Mouse (Mus musculus): ENCODE results near the gene Ddr2. TPM values are rescaled to one million over a fixed set of nuclear protein-coding genes. Genes with fewer than 3 reads are reported as not detected.

Gene Ddr2
- total and polyA plus RNA-seq, 3 experiments, result 0.04 TPM; not detected in 2

- no peak for TF ChIP-seq ETS1 (IDR thresholded peaks at IDR 0.05; ENCODE audit: low read depth, low read length)
These were observed 162.3 kb downstream of the Ddr2 start (continued) for GRCm38 (mm10) chr1:169948280-169948679.

GRCm38 (mm10) chr1:169947654-169948053 lies 162.9 kb downstream of the Ddr2 start:
- no peaks in the 10 kb centered on the region for H3K36me3 ChIP-seq (ENCODE audit: control insufficient read depth in 1 of 2, insufficient read depth in 2 of 2, low read length in 2 of 2)
- H3K9ac ChIP-seq (ENCODE audit: control insufficient read depth, low read depth, low read length, poor library complexity, severe bottlenecking), result no peak overlapping the region
- DNase-seq (ENCODE audit: low read depth, low spot score), result no peak
- TF ChIP-seq CTCF (IDR thresholded peaks at IDR 0.05 in 2 of 3, conservative IDR thresholded peaks at IDR 0.05 in 1 of 3; ENCODE audit: control insufficient read depth in 1 of 3, insufficient read depth in 1 of 3, low read depth in 2 of 3, low read length in 3 of 3, poor library complexity in 1 of 3, severe bottlenecking in 1 of 3) (peak in 1 of 3 experiments; percentile 13; a peak in 1 of 6 replicates), MXI1 (IDR thresholded peaks at IDR 0.05; ENCODE audit: low read depth, low read length) (no peak)
- H3K4me3 ChIP-seq (ENCODE audit: control insufficient read depth in 1 of 2, insufficient read depth in 1 of 2, low read depth in 2 of 2, low read length in 2 of 2), result no peak overlapping the region
- no peaks in the 10 kb centered on the region for H3K4me1 ChIP-seq (ENCODE audit: control insufficient read depth in 1 of 2, insufficient read depth in 2 of 2, low read length in 2 of 2)
- H3K79me2 ChIP-seq (ENCODE audit: control insufficient read depth, insufficient read depth, low read length, poor library complexity), result no peaks in the 10 kb centered on the region
- H3K27ac ChIP-seq (ENCODE audit: control insufficient read depth, low read depth, low read length), result no peak overlapping the region
- H3K9me3 ChIP-seq (replicated peaks; ENCODE audit: insufficient read depth, low read length), result no peaks in the 10 kb centered on the region
- H3K27me3 ChIP-seq (ENCODE audit: control insufficient read depth in 1 of 2, insufficient read depth in 2 of 2, low read length in 2 of 2), result no peaks in the 10 kb centered on the region; a peak in 1 of 4 replicates

- Histone ChIP-seq H3K79me2 (ENCODE audit: control insufficient read depth, insufficient read depth, low read length, poor library complexity) (no peaks in the 10 kb centered on the region), H3K4me3 (ENCODE audit: control insufficient read depth in 1 of 2, insufficient read depth in 1 of 2, low read depth in 2 of 2, low read length in 2 of 2) (no peak overlapping the region), H3K27me3 (ENCODE audit: control insufficient read depth in 1 of 2, insufficient read depth in 2 of 2, low read length in 2 of 2) (no peaks in the 10 kb centered on the region; a peak in 1 of 4 replicates), H3K4me1 (ENCODE audit: control insufficient read depth in 1 of 2, insufficient read depth in 2 of 2, low read length in 2 of 2) (no peaks in the 10 kb centered on the region), H3K27ac (ENCODE audit: control insufficient read depth, low read depth, low read length) (no peak overlapping the region), H3K9me3 (replicated peaks; ENCODE audit: insufficient read depth, low read length) (no peaks in the 10 kb centered on the region), H3K9ac (ENCODE audit: control insufficient read depth, low read depth, low read length, poor library complexity, severe bottlenecking) (no peak overlapping the region), H3K36me3 (ENCODE audit: control insufficient read depth in 1 of 2, insufficient read depth in 2 of 2, low read length in 2 of 2) (no peaks in the 10 kb centered on the region)
- TF ChIP-seq GABPA (IDR thresholded peaks at IDR 0.05; ENCODE audit: low read depth, low read length), result no peak
- TF ChIP-seq ZKSCAN1 (IDR thresholded peaks at IDR 0.05; ENCODE audit: low read depth, low read length), result no peak
- no peak for TF ChIP-seq MYC (IDR thresholded peaks at IDR 0.05; ENCODE audit: low read depth, low read length)
- TF ChIP-seq USF2 (IDR thresholded peaks at IDR 0.05; ENCODE audit: borderline replicate concordance in 1 of 2, insufficient read depth in 1 of 2, low read depth in 1 of 2, low read length in 2 of 2), result no peak
- no peak for TF ChIP-seq CHD1 (IDR thresholded peaks at IDR 0.05; ENCODE audit: low read depth, low read length)
- TF ChIP-seq KAT2A (conservative IDR thresholded peaks at IDR 0.05; ENCODE audit: low read depth, low read length), result no peak
- DNase-seq (ENCODE audit: low read depth, low spot score), result peak; percentile 15
These were observed 164.6 kb downstream of the Ddr2 start for GRCm38 (mm10) chr1:169946004-169946403.

GRCm38 (mm10) chr1:169939345-169939744 lies 171.2 kb downstream of the Ddr2 start:
- Histone ChIP-seq H3K36me3 (ENCODE audit: control insufficient read depth in 1 of 2, insufficient read depth in 2 of 2, low read length in 2 of 2) (no peaks in the 10 kb centered on the region), H3K27me3 (ENCODE audit: control insufficient read depth in 1 of 2, insufficient read depth in 2 of 2, low read length in 2 of 2) (no peaks in the 10 kb centered on the region), H3K9ac (ENCODE audit: control insufficient read depth, low read depth, low read length, poor library complexity, severe bottlenecking) (no peak overlapping the region), H3K4me1 (ENCODE audit: control insufficient read depth in 1 of 2, insufficient read depth in 2 of 2, low read length in 2 of 2) (no peaks in the 10 kb centered on the region), H3K79me2 (ENCODE audit: control insufficient read depth, insufficient read depth, low read length, poor library complexity) (no peaks in the 10 kb centered on the region), H3K27ac (ENCODE audit: control insufficient read depth, low read depth, low read length) (no peak overlapping the region), H3K9me3 (replicated peaks; ENCODE audit: insufficient read depth, low read length) (no peaks in the 10 kb centered on the region), H3K4me3 (ENCODE audit: control insufficient read depth in 1 of 2, insufficient read depth in 1 of 2, low read depth in 2 of 2, low read length in 2 of 2) (no peak overlapping the region)
- TF ChIP-seq CTCF (IDR thresholded peaks at IDR 0.05 in 2 of 3, conservative IDR thresholded peaks at IDR 0.05 in 1 of 3; ENCODE audit: control insufficient read depth in 1 of 3, insufficient read depth in 1 of 3, low read depth in 2 of 3, low read length in 3 of 3, poor library complexity in 1 of 3, severe bottlenecking in 1 of 3) (peak; percentile 39 to 84 (median 68); a peak in 5 of 6 replicates), ZC3H11A (IDR thresholded peaks at IDR 0.05; ENCODE audit: low read depth, low read length) (peak; percentile 52), BHLHE40 (IDR thresholded peaks at IDR 0.05; ENCODE audit: borderline replicate concordance, low read depth, low read length) (no peak), RAD21 (IDR thresholded peaks at IDR 0.05; ENCODE audit: low read depth, low read length) (peak; percentile 79), TBP (IDR thresholded peaks at IDR 0.05; ENCODE audit: low read depth, low read length) (no peak), SMC3 (IDR thresholded peaks at IDR 0.05; ENCODE audit: low read depth, low read length) (peak; percentile 73), USF2 (IDR thresholded peaks at IDR 0.05; ENCODE audit: borderline replicate concordance in 1 of 2, insufficient read depth in 1 of 2, low read depth in 1 of 2, low read length in 2 of 2) (no peak)
- peak; percentile 59 for DNase-seq (ENCODE audit: low read depth, low spot score)

Measured in MEL (cell line).